Mouse (Mus musculus) heart, postnatal 0 days (tissue): ENCODE data around the gene Dyrk1a.

ENCODE experiments used
- CTCF ChIP-seq: IDR thresholded peaks from 2 replicates; pipeline ENCODE4 v1.5.1; 2016; ENCODE audit warnings: antibody characterized with exemption, control low read depth, low read depth
- EP300 ChIP-seq: IDR thresholded peaks from 2 replicates; pipeline ENCODE4 v1.6.1; 2016; ENCODE audit warnings: antibody characterized with exemption, low read depth

DNA sequence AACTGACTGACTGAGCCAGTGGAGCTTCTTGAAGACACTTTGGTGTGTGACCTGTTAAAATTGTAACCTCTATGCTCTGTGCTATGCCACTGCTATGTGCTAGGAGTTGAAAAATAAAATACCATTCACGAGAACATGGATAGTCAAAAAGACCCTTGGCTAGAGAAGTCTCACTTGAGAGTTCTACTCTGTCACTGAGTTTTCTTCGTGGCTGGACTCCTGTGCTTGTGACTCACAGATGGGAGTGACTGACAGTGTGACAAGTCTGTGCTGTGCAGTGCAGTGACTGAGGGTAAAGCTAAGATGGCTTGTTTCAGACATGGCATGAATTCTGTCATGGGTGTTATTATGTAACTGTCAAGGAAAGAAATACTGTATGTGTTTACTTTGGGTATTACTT, 2.6 kb downstream of the Dyrk1a start:
- TF ChIP-seq CTCF (no peak), EP300 (no peak)
